Mouse (Mus musculus) testis, adult 2 months (tissue): ENCODE data around the gene Pcnx.

Source experiments
- CTCF ChIP-seq: fragments of 200-500 bp; IDR thresholded peaks from 2 replicates; pipeline ENCODE4 v1.5.1; 2012; ENCODE audit warnings: low read depth, mild to moderate bottlenecking, inconsistent platforms, low read length, moderate library complexity; ENCODE audit not compliant: control insufficient read depth, insufficient read depth, insufficient replicate concordance
- POLR2A ChIP-seq: fragments of 200-500 bp; IDR thresholded peaks from 2 replicates; pipeline ENCODE4 v1.6.1; 2012; ENCODE audit warnings: low read depth, mild to moderate bottlenecking, inconsistent platforms, low read length, moderate library complexity; ENCODE audit not compliant: control insufficient read depth

- TF ChIP-seq CTCF (no peak), POLR2A (no peak)
These were observed 23.7 kb downstream of the Pcnx start for GRCm38 (mm10) chr12:81883255-81884106.
